Mouse (Mus musculus): Measurements from ENCODE around the gene Fggy.

DNA sequence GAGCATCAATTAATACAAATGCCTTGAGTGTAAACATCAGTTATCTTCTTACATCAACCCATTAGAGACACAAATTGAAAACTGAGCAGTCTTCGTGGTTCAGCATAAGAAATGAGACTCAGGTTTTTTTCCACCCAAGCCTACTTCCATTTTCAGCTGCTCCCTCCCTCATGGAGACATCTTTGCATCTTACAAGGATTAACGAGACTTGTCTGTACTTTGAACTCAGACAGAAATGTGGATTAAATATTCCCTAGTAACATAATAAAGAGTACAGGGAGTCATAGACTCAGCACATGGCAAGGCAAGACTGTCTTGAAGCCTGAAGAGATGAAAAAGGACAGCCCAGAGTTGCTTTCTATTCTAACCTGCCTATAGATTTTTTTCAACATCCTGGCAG is 230.3 kb downstream of the Fggy start:
- TF ChIP-seq CTCF (IDR thresholded peaks at IDR 0.05; ENCODE audit: control insufficient read depth, insufficient read depth, insufficient read length) = no peak
- TF ChIP-seq USF1 (IDR thresholded peaks at IDR 0.05; ENCODE audit: low read depth) = no peak
